Mouse (Mus musculus): ENCODE results near the gene Psmc1.

The Psmc1 gene

DNA sequence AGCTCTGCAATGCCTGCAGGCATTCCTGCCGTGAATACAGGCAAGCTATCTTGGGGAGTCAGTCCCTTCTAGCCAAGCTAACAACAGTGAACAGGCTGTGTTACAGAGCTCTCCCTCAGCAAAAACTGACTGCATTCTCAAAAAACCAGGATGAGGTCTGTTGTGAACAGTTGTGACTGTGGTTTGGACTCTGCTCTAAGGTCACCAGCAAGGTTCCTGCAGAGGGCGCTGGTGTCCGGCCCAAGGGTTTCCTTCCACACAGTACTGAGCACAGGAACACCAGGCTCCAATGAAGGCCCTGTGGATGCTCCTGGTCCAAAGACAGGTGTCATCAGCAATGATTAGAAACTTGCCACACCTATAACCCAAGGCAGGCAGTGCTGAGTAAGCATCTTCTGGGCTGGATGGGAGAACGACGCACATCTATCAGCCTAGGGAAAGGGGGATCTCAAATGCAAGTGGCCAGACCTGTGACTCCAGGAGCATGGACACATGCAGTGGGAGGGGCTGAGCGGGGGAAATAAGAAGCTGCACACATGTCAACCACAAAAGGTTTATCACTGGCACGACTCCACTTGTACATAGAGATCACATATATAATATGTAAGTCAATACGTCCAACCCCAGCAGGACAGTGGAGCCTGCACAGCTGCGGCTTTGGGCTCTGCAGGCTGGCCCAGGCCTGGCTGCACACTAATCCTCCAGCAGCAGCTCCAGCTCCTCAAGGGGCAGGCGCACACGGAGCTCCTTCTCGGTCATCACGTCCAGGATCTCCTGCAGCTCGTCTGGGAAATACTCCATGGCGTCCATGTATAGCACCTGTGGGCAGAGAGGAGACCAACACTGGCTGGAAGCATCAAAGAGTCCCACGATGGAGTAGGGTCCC lies 15.2 kb downstream of the Psmc1 start:
- peak; percentile 25 for DNase-seq (ENCODE audit: low spot score)

DNA sequence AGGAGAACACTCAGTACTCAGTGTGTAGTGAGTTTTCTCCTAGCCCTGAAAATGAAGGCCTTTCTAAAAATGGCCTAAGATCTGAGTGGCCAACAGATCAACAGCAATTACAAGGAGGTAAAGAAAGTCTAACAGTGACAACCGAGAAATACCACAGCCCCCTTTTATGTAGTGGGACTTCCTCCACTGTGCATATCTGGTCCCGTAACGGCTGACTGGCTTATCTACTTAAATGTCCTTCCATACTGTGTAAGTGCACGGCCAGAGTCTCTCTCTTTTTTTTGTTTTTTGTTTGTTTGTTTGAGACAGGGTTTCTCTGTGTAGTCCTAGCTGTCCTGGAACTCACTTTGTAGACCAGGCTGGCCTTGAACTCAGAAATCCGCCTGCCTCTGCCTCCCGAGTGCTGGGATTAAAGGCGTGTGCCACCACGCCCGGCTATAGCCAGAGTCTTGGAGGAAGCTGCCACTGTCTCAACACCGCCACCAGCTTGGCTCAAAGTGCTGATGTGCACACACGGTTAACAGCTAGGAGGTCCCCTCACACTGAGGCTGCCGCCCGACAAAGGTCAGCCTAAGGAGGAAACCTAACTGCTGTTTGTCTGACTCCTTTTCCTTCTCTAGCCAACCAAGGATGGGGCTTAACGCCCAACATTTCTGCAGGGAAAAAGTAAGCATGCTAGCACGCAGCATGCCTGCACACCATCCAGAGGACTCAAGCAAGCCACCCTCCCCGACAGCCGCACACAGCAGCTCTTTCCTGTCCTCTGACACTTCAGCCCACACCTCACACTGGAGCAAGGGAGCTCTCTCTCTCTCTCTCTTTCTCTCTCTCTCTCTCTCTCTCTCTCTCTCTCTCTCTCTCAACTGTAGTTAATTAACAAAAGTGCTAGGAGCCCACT lies 17.3 kb downstream of the Psmc1 start:
- no peak for DNase-seq (ENCODE audit: low spot score)

DNA sequence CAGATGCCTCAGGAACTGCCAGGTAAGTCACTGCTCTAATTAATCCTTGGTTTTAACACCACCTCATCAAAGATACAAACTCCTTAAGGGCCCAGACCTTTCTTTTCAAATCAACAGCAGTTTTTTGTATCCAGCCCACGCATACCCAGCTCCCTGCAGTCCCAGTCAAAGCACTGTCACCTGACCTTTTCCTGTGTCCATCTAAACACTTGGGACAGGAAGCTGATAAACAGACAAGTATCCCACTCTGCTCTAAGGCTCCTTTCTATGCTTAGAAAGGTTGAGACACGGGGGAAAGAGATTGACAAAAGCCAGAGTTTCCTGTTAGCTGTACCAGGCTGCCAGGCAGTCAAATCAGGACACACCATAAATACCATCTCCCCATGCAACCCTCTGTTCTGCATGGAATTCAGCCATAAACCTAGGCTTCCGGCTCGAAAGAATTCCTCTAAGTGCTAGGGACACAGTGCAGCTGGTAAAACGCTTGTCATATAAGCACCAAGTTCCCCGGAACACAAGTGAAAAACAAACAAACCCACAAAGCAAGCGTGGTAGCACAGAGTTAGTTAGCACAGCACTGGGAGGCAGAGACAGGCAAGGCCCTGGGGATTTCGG lies 18.0 kb downstream of the Psmc1 start:
- DNase-seq (ENCODE audit: low spot score), result peak; percentile 45

DNA sequence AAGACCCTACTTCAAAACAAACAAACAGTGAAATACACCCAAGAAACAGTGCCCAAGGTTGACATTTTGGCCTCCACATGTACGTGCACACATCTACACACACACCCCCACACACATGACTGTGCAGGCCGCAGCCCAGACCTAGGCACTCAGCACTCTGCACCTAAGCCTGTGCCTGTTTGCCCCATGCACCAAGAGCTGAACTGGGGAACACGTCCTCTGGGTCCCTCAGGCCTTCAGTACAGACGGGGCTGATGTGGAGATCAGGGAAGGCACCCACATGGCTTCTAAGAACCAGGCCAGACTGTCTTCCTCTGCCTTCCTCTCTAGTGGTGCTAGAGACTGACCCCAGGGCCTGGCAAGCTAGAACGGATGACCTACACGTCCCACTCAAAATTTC lies 18.6 kb downstream of the Psmc1 start:
- DNase-seq (ENCODE audit: low spot score), result no peak

DNA sequence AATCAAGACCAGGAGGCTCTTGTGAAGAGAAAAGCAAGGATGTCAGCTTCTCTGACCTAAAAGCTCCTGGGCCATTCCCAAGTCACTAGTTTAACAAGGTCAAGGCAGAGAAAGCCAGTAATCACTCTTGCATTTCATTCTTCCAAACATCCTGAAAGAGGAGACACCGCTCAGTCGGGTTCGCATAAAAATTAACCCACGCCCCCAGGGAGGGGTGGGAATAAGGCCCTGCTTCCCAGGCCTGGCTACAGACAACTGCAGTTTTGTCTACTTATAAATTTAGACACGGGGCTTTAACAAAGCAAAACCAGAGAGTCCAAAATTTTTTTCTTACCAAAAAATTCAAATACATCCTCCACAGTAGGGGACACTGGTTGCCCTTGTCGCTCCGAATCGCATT lies 19.0 kb downstream of the Psmc1 start:
- DNase-seq (ENCODE audit: low spot score), result no peak

DNA sequence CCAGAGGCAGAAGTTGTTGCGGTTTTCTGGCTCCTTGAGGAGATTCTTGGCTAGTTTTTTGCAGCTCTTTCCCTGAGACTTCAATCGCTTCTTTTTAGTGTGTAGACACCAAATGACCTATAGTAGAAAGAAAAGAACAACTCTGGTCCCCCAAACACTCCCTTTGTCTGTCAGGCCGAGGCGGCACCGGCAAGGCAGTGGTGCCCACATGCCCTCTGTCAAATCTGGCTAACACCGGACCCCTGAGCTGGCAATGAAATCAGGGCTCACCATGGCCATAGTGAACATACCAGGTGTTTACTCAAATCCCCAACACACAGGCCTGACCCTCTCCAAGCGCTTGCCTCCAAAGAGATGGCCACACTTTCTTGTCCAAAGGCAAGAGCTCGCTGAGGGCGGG lies 21.2 kb downstream of the Psmc1 start:
- no peak for DNase-seq (ENCODE audit: low spot score)

DNA sequence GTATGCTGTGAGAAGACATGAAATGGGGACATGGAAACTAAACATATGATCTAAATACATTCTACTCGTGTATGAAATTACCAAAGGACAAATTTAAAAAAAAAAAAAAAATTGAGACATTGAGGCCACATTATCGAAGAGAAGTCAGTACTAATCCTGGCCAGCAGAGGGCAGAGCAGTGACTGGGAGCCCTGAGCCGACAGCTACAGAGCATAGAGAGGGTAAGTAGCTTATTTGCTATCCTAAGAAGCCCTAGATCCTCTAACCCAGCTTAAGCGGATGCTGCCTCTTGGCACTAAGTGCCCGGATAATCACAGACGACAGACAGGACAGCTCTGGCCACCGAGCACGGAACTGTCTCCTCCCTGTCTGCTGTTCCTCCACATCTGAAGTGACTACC lies 21.7 kb downstream of the Psmc1 start:
- DNase-seq (ENCODE audit: low spot score), result peak; percentile 81

DNA sequence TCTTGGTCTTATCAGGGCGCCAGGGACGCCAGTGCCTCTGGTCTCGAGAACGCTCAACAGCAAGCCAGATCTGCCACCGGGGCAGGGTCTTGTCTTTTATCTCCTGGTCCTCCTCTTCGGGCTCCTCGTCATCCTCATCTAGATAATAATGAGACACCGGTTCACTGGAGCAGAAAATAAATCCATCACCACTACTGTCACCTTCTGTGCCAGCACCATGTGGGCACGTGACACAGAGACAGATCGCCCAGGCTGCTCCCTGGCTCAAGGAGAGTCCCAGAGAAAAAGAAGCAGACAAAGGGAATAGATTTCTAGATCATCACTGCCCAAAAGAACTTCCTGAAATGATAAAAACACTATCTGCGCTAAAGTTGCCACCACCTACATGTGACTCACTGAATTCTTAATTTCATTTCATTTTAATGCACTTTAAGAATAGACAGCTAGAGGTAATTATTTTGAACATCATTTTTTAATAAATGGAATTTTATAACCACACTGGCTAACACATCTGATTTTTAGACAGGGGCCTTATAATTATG lies 24.5 kb downstream of the Psmc1 start:
- no peak for DNase-seq (ENCODE audit: low spot score)

DNA sequence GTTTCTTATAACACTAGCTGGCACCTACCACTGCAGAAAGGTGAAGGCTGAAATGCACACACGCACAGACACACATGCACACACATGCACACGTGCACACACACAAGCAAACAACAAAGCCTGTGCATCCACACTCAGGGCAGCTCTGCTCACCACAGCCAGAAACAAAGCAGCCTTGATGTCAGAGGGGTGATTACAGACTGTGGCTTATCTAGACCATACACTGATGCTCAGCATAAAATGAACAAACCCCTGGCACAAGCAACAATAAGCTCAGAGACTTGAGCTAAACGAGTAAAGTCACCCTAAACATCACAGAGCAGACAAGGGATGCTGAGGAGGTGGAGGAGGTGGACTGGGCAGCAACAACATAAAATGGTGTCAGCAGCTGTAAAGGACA lies 25.2 kb downstream of the Psmc1 start:
- DNase-seq (ENCODE audit: low spot score), result no peak

DNA sequence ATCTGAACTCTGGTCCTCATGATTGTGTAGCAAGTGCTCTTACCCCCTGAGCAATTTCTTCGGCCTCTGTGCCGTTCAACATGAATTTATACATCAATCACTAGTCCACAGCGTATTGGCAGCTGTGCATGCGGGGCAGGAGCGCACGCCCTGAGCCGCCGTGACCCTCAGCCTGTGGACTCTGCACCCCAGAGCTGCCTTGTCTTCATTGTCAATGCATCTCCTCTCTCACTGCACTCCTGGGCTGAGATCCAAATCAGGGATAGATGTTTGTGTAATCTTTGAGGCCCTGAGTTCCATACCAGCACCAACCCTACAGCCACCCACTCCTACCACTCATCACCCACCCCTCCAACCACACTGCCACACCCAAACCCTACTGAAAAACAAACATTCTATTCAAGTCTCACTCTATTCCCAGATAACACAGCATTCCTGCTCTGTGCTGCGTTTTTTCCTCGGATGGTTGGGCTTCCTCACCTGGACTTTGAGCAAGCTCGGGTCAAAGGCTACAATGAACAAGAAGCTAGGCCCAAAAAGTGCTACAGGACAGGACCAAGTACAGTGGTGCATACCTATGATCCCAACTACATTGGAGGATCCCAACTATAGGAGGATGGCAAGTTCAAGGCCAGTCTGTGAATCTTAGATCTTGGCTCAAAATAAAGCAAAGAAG lies 33.0 kb downstream of the Psmc1 start:
- DNase-seq (ENCODE audit: low spot score), result no peak

DNA sequence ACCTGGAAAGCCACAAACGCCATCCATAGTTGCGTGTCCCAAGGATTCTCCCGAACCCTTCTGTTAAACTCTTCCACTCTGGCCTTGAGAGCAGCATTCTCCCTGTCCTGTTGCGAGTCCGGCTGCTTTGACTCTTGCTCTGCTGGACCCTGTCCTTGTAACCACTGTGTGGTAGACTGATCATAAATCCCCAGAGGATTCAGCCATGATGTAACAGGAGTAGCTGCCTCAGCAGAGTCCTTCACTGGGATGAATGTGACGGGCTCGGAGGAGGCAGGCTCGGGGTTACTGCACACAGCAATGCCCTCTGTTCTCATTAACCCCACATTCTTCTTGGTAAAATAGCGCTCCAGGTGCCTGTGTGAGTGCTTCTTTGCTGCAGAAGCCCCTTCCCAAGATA lies 33.8 kb downstream of the Psmc1 start:
- no peak for DNase-seq (ENCODE audit: low spot score)

DNA sequence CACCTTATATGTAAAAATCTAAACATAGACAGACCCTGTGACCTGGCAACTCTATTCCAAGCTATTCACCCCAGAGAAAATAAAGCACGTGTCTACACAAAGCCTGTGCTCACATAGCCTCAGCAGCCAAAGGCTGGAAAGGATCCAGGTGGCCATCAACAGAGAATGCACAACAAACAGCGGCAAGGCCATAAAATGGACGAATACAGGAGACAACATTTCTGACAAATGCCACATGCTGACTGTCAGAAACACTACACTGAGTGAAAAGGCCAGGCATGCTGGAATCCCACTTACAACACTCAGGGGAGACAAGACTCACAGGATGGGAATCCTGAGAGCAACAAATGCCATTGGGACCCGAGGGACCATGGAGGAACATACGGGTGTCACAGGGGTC lies 34.3 kb downstream of the Psmc1 start:
- DNase-seq (ENCODE audit: low spot score), result no peak

DNA sequence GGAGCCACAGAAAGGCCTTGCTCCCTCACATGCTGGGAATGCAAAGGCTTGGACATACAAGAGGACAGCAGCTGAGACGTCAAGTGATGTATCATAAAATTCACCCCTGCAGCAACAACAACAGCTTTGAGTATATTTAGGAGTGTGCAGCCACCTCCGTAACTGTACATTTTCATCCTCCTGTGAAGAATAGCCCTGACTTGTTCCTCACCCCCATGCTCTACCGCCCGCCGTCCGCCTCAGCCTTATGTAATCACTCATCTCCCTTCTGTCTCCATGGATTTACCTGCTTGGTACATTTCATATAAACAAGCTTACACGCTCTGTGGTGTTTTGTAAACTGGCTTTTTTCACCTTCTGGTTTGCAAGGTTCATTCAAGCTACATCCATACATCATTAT lies 42.5 kb downstream of the Psmc1 start:
- no peak for DNase-seq (ENCODE audit: low spot score)

DNA sequence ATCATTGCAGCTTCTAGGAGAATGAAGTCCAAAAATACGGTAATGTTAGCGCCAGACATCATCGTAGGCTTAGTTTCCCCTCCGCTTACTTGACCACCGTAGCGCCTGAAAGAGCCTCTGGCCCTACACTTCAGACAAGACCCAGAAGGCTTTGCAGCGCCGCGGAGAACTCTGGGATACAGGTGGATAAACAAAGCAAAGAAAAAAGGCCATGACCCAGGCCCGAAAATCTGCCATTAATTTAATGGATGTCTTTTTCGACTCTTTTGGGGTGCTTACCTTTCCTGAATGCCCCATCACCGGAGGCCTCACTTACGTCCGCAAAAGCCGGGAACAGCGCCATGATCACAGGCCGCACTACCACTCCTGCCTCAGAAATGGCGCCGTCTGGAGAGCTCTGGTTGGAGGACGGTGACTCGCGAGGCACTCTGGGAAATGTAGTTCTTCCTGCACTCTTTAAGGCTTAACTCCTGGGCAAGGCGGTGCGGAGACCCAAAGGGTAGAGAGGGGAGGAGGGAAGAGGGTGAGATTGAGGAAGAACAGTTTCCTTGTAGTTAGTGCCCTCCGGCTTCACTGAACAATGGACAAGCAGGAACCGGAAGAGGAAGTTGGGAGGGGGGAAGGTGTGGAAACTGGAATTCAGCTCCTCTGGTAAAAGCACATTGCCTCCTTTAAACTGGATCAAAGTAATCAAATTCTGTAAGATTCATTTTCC lies 49.5 kb downstream of the Psmc1 start, which contains the start of gene Nrde2:
Gene Nrde2 (minus strand): TSS at position 393 of the 715 bp plus-strand sequence.
- DNase-seq (ENCODE audit: low spot score), result peak; percentile 91

DNA sequence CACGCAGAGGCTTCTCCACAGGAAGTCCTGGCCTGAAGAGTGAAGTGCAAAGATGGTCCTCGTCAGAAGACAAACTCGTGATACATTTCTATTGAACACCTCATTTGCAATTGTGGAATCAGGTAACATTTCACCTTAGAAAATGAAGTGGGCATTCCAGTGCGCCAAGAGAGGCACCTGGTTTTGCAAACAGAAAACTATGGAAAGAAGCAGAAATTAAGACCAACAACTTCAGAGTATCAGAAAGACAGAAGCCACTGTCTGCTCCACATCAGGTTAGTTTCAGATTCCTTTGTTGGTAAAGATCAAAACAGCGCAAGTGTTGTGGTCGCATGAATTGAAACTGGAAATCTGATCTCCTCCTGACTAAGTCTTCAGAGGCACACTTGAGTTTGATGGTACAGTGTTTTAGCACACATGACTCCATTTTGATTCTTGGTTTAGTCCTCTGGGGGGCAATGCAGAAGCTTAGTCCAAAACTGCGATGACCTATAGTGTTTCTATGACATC lies 55.1 kb downstream of the Psmc1 start:
- DNase-seq (ENCODE audit: low spot score), result no peak

DNA sequence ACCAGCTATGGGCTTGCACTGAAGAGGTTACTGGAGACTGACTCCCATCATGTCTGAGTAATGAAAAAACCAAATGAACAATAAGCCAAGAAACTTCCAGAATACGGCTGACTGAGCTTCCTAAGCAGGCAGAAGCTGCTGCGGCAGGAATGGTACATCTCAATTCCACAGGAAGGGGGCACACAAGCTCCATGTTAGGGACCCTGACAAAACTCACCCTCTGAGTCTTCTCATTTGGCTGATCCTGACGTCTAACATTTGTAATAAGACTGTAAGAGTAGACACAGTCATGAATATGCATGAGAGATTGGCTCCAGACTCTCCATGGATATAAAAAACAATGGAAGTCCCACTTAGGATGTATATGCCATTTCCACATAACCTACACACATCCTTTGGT lies 56.2 kb downstream of the Psmc1 start:
- no peak for DNase-seq (ENCODE audit: low spot score)

DNA sequence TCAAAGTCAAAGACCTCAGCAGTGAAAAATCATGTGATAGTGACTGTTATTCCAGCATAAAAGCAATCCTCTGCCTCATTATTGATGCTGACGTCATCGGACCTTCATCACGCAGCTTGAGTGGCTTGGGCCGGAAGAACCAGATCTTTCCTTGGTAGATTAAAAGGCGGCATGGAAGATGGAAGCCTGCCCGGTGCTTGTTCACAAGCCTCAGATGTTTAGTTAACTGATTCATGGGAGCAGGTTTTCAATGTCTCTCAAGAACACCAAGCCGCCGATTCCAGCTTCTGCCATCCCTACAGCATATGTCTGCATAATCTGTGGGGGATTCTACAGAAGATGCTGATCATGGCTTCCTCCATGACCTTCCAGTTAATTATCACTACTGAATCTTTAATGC lies 57.0 kb downstream of the Psmc1 start:
- DNase-seq (ENCODE audit: low spot score), result no peak

DNA sequence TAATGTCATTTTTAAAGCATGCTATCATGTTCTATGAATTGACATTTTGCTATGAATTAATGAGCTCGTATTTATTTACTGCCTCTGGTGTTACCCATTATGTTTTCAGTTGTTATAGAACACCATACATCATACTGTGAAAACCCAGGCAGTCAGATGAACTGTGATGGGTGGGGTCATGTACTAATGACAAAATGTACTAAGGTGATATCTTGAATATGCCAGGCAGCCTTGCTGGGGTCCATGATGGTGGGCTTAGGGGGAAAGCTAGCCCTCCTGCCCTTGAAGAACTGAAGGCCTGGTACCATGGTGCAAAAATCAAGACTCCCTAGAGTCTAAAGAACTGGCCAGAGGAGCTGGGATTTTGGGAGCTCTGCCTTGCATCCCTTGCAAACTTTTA lies 57.5 kb downstream of the Psmc1 start:
- DNase-seq (ENCODE audit: low spot score), result no peak

DNA sequence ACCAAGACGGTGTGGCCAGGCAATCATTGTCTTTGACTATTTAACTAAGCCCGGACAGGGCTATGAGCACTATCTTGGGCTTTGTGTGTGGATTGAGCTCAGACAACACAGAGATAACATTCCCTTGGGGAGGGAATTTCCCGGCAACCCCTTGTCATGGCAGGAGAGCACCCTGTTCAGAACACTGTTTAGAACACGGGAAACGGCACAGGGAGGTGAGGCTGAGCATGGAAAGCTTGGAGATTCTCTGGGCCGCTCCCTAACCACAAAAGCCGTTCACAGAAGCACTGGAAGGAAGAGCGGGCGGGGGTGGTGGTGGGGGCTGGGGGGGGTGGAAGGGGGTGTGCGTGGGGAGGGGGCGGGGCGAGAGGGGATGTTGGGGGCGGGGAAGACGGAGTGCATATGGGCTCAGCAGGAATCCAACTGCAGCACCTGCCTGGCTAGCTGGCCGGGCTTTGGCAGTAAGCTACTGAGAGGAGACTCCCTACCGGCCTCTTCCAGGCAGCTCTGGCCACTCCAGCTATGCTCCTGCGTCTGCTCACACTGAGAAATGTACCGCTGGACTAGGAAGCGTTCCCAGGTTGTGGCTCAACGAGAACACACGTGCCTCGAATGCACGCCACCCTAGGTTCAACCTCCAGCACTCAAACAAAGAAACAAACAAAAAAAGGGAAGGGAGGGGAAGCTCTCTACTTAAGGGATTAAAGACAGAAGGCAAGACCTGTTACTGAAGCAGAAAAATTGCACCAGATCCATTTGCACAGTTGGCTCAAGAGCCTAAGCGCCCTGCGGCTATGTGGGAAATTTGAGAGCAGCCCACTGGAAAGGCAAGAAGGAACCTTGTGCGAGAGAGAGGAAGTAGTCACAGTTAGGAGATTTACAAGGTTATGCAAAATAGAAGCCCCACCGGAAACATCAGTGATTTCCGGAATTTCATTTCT lies 58.2 kb downstream of the Psmc1 start:
- DNase-seq (ENCODE audit: low spot score), result no peak

DNA sequence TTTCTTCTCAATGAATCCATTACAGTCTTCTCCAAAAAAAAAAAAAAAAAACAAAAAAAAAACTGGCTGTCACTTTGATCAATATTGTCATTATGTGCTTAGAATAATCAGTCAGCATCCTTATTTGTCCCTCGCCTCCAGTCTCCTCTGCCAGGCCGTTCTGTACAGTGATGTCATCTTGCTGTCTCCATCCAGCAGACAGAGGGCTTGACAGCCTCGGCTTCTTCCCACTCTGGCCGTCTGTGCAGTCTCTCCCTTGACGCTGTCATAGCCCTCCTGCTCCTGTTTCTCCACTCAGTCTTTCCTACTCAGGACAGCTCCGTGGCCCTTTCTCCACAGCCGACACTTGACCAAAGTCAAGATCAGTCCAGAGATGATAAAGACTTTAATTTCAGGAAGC lies 62.5 kb downstream of the Psmc1 start:
- DNase-seq (ENCODE audit: low spot score), result no peak

Data from adipocyte (in vitro differentiated cells).